Mouse (Mus musculus) neural tube, embryonic 11.5 days (tissue): ENCODE results near the gene Tbcd. TPM values are rescaled to one million over a fixed set of nuclear protein-coding genes. Genes with fewer than 3 reads are reported as not detected.

ENCODE experiments used
- ATAC-seq: fragments of 200-750 bp; cut with Nextera tagmentation; 2 replicates; pipeline ENCODE4 v1.8.0; 2017; ENCODE audit warnings: moderate number of reproducible peaks, mild to moderate bottlenecking, moderate TSS enrichment, moderate library complexity; ENCODE audit not compliant: insufficient read depth, low FRiP score, low TSS enrichment
- DNase-seq: peaks from one replicate; pipeline ENCODE4 v3.0.0-alpha.2; 2015; ENCODE audit warnings: low spot score
- H3K27ac ChIP-seq: fragments of 300-500 bp; sonication (generic); 2 replicates; pipeline ENCODE4 v1.5.1; 2014; ENCODE audit warnings: low read depth, mild to moderate bottlenecking, low read length
- H3K27me3 ChIP-seq: fragments of 300-500 bp; sonication (generic); 2 replicates; pipeline ENCODE4 v1.6.1; 2014; ENCODE audit warnings: mild to moderate bottlenecking, low read length, mixed read lengths; ENCODE audit not compliant: control insufficient read depth, insufficient read depth
- H3K36me3 ChIP-seq: fragments of 300-500 bp; sonication (generic); 2 replicates; pipeline ENCODE4 v1.6.1; 2014; ENCODE audit warnings: mild to moderate bottlenecking, low read length, moderate library complexity, mixed read lengths; ENCODE audit not compliant: control insufficient read depth, insufficient read depth
- H3K4me1 ChIP-seq: fragments of 300-500 bp; sonication (generic); 2 replicates; pipeline ENCODE4 v1.6.1; 2014; ENCODE audit warnings: low read length, mixed read lengths; ENCODE audit not compliant: control insufficient read depth, insufficient read depth
- H3K4me2 ChIP-seq: fragments of 300-500 bp; sonication (generic); 2 replicates; pipeline ENCODE4 v1.6.1; 2014; ENCODE audit warnings: low read depth, mild to moderate bottlenecking, moderate library complexity
- H3K4me3 ChIP-seq: fragments of 300-500 bp; sonication (generic); 2 replicates; pipeline ENCODE4 v1.5.1; 2014; ENCODE audit warnings: low read depth, low read length
- H3K9ac ChIP-seq: fragments of 300-500 bp; sonication (generic); 2 replicates; pipeline ENCODE4 v1.6.1; 2014; ENCODE audit warnings: mild to moderate bottlenecking, low read length
- H3K9me3 ChIP-seq: fragments of 300-500 bp; sonication (generic); 2 replicates; pipeline ENCODE4 v1.6.1; 2016; ENCODE audit warnings: low read length; ENCODE audit not compliant: control insufficient read depth
- WGBS: fragments of 180-500 bp; shearing (Covaris S2); extraction: QIAGEN DNeasy Blood & Tissue Kit; methylation state at CpG from one replicate; pipeline ENCODE4 v1.1.7; 2014; 5-methylcytosine and 5-hydroxymethylcytosine counted together
- polyA plus RNA-seq: library from polyadenylated mRNA; unstranded; fragments of >200 nt; fragmentation: Nextera tagmentation; extraction: Ambion mirVana; gene quantifications from 2 replicates; pipeline ENCODE4 v1.2.1, GENCODE M21; 2014

The Tbcd gene
- polyA plus RNA-seq, 1 experiment from 2014 or later: 51.6 TPM

GRCm38 (mm10) chr11:121543922-121544321, 92.2 kb downstream of the Tbcd start:
- no peaks in the 10 kb centered on the region for H3K9me3 ChIP-seq
- ATAC-seq (no peak), DNase-seq (no peak)

GRCm38 (mm10) chr11:121544755-121545397, 93.1 kb downstream of the Tbcd start:
- Histone ChIP-seq H3K4me2 (no peak overlapping the region), H3K9ac (no peak overlapping the region), H3K36me3 (no peaks in the 10 kb centered on the region), H3K9me3 (no peaks in the 10 kb centered on the region), H3K27ac (no peak overlapping the region), H3K4me3 (no peak overlapping the region), H3K27me3 (no peaks in the 10 kb centered on the region), H3K4me1 (peaks cover 10% of the 10 kb centered on the region)
- no peak for ATAC-seq
- 75% methylated on average over 7 of the region's 7 CpGs for WGBS
- DNase-seq: no peak

More at GRCm38 (mm10) chr11:121543922-121544321, 92.2 kb downstream of the Tbcd start:
- H3K4me1 ChIP-seq: peaks cover 1% of the 10 kb centered on the region; the same call in 1 of the 2 replicates
- WGBS: 91% methylated on average over 9 of the region's 9 CpGs
- H3K27ac ChIP-seq: no peak overlapping the region
- H3K27me3 ChIP-seq: no peaks in the 10 kb centered on the region
- H3K36me3 ChIP-seq: no peaks in the 10 kb centered on the region
- no peak overlapping the region for H3K9ac ChIP-seq
- H3K4me3 ChIP-seq: no peak overlapping the region
- no peak overlapping the region for H3K4me2 ChIP-seq

GRCm38 (mm10) chr11:121545398-121546034, 93.8 kb downstream of the Tbcd start:
- 88% methylated on average over 3 of the region's 3 CpGs for WGBS
- peaks cover 16% of the 10 kb centered on the region for H3K4me1 ChIP-seq
- H3K4me3 ChIP-seq: no peak overlapping the region
- no peak overlapping the region for H3K27ac ChIP-seq
- no peaks in the 10 kb centered on the region for H3K36me3 ChIP-seq
- H3K9ac ChIP-seq: no peak overlapping the region
- ATAC-seq (no peak), DNase-seq (no peak)
- H3K4me2 ChIP-seq: no peak overlapping the region
- H3K9me3 ChIP-seq: no peaks in the 10 kb centered on the region
- H3K27me3 ChIP-seq: no peaks in the 10 kb centered on the region

- no peak overlapping the region for H3K27ac ChIP-seq
- H3K9me3 ChIP-seq: no peaks in the 10 kb centered on the region
- WGBS: 86% methylated on average over 5 of the region's 5 CpGs
- no peak for ATAC-seq
- DNase-seq: no peak
- H3K4me2 ChIP-seq: no peak overlapping the region
- H3K9ac ChIP-seq: no peak overlapping the region
- no peaks in the 10 kb centered on the region for H3K27me3 ChIP-seq
- H3K4me1 ChIP-seq: peaks cover 18% of the 10 kb centered on the region
- H3K36me3 ChIP-seq: no peaks in the 10 kb centered on the region
- H3K4me3 ChIP-seq: no peak overlapping the region
Observed at GRCm38 (mm10) chr11:121547234-121547633, 95.5 kb downstream of the Tbcd start.

GRCm38 (mm10) chr11:121547925-121548324, 96.2 kb downstream of the Tbcd start:
- Histone ChIP-seq H3K36me3 (no peaks in the 10 kb centered on the region), H3K4me3 (no peak overlapping the region), H3K4me2 (no peak overlapping the region), H3K9me3 (no peaks in the 10 kb centered on the region), H3K4me1 (peaks cover 18% of the 10 kb centered on the region), H3K27ac (no peak overlapping the region), H3K27me3 (no peaks in the 10 kb centered on the region), H3K9ac (no peak overlapping the region)
- WGBS: 98% methylated on average over 4 of the region's 4 CpGs
- ATAC-seq (no peak), DNase-seq (no peak)

GRCm38 (mm10) chr11:121548996-121549842, 97.5 kb downstream of the Tbcd start:
- Histone ChIP-seq H3K4me1 (peaks cover 18% of the 10 kb centered on the region), H3K36me3 (no peaks in the 10 kb centered on the region), H3K27me3 (no peaks in the 10 kb centered on the region), H3K4me2 (no peak overlapping the region), H3K9ac (no peak overlapping the region), H3K27ac (peak overlapping the region; percentile 31; the same call in 1 of the 2 replicates), H3K4me3 (no peak overlapping the region), H3K9me3 (no peaks in the 10 kb centered on the region)
- ATAC-seq: no peak
- no peak for DNase-seq
- WGBS: 52% methylated on average over 12 of the region's 12 CpGs

GRCm38 (mm10) chr11:121549843-121550647, 98.3 kb downstream of the Tbcd start:
- DNase-seq (peak; percentile 34), ATAC-seq (peak; percentile 65)
- Histone ChIP-seq H3K9ac (no peak overlapping the region), H3K27me3 (no peaks in the 10 kb centered on the region), H3K9me3 (no peaks in the 10 kb centered on the region), H3K4me3 (no peak overlapping the region), H3K4me2 (no peak overlapping the region), H3K27ac (peak overlapping the region; percentile 42; the same call in 1 of the 2 replicates), H3K4me1 (peaks cover 18% of the 10 kb centered on the region), H3K36me3 (no peaks in the 10 kb centered on the region)
- WGBS: 57% methylated on average over 17 of the region's 17 CpGs

- Histone ChIP-seq H3K4me1 (peaks cover 18% of the 10 kb centered on the region), H3K4me3 (no peak overlapping the region), H3K27ac (no peak overlapping the region), H3K9ac (no peak overlapping the region), H3K9me3 (no peaks in the 10 kb centered on the region), H3K4me2 (no peak overlapping the region), H3K27me3 (no peaks in the 10 kb centered on the region), H3K36me3 (no peaks in the 10 kb centered on the region)
- 94% methylated on average over 5 of the region's 5 CpGs for WGBS
- DNase-seq (no peak), ATAC-seq (no peak)
Observed at GRCm38 (mm10) chr11:121551206-121551799, 99.6 kb downstream of the Tbcd start.
